Mouse (Mus musculus): ENCODE results near the gene Olfr653.

GRCm38 (mm10) chr7:104581429-104581828 is 4.3 kb downstream of the Olfr653 start:
- TF ChIP-seq ELF1 (IDR thresholded peaks at IDR 0.05; ENCODE audit: low read depth, low read length), result no peak
- no peak for TF ChIP-seq E2F4 (IDR thresholded peaks at IDR 0.05; ENCODE audit: insufficient replicate concordance, low read depth, low read length)
- no peak for TF ChIP-seq CTCF (conservative IDR thresholded peaks at IDR 0.05 in 1 of 2, IDR thresholded peaks at IDR 0.05 in 1 of 2; ENCODE audit: low read depth in 2 of 2, low read length in 2 of 2)
- TF ChIP-seq USF1 (IDR thresholded peaks at IDR 0.05; ENCODE audit: low read depth, low read length), result no peak

Measured in CH12.LX (cell line).